Mouse (Mus musculus) left cerebral cortex, adult 9 months (tissue): ENCODE measurements around the gene Mfap2.

Experiments used
- DNase-seq, 2 experiments: peaks; one replicate each; pipeline ENCODE4 v3.0.0; 2022; ENCODE audit warnings: low spot score in 2 of 2

Gene Mfap2

DNA sequence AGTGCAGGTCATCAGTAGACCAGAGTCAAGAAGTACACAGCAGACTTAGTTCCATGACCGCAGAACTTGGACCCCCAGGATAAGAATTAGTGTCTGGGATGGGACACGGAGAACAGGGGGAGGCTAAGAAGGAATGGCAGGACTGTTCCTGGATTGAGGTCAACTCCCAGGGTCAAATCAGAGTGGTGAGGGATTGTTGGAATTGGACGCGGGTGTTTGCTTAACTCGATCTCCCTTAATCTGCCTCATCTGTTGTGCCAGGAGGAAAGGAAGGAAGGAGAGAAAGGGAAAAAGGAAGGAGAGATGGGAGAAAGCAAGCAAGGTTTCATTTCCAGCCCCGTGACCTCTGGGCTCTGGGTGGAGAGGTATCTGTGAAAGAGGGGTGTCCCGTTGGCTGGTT, at the start of gene Mfap2:
Gene Mfap2 (plus strand): TSS at position 301 of the 400 bp plus-strand sequence.
- DNase-seq = no peak

DNA sequence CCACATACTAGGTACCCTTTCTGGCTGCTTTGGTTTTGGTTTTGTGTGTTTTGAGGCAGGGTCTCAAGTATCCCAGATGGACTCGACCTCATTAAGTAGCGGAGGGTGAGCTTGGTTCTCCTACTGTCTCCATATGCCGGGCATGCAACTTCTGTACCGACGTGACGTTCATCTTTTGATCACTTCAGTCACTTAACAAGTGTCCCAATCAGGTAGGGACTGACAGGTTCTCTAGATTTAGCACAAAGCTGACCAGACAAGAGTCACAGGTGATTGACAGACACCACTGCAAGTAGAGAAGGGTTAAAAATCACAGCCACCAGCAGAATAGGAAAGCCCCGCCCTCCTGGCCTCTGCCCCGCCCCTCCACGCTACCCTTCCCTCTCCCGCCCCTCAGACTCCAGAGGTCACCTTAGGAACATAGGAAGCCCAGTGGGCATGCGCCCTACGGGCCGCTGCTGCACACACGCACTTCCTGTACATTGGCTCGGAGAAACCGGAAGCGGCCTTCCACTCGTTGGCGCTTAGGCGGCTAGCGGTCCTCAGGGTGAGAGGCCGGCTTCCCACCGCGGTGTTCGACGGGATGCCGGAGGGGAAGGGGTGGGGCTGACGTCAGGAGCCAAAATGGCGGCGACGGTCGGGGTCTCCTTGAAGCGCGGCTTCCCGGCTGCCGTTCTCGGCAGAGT, 49.3 kb upstream of the Mfap2 start, which contains the start of gene Sdhb:
Gene Sdhb (plus strand): TSS at position 423 of the 686 bp plus-strand sequence.
- peak; percentile 96 to 97 for DNase-seq

DNA sequence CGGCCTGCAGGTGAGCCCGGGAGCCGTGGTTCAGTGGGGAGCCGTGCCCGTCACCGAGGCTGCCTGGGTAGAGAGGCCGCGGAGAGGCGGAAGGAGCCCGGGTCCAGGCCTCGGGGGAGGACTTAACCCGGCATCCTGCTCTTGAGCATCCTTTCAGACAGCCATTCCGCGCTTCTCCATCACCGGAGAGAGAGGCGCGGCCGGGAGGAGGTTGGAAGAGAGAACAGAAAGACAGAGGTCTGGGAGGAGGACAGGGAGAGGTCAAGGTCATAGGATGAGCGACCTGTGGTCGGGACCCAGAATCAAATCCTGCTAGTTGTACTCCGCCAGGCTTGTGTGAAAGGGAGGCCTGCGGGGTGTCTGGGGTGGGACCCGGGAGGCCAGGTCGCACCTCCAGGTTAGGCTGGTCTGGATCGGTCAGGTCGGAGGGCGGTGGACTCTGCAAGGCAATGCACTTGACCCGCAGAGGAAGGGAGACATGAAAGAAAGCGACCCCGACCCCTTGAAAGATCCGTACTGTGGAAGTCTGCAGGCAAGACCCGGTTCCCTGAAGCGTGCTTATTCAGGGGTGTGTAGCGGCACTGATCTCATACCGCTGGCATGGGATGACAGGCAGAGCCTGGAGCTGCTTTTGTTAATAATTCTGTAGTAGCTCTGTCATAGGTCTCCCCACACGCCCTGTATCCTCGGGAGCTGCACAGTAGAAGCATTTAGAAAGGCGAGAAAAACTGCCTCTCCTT, 48.6 kb upstream of the Mfap2 start:
- DNase-seq = no peak

DNA sequence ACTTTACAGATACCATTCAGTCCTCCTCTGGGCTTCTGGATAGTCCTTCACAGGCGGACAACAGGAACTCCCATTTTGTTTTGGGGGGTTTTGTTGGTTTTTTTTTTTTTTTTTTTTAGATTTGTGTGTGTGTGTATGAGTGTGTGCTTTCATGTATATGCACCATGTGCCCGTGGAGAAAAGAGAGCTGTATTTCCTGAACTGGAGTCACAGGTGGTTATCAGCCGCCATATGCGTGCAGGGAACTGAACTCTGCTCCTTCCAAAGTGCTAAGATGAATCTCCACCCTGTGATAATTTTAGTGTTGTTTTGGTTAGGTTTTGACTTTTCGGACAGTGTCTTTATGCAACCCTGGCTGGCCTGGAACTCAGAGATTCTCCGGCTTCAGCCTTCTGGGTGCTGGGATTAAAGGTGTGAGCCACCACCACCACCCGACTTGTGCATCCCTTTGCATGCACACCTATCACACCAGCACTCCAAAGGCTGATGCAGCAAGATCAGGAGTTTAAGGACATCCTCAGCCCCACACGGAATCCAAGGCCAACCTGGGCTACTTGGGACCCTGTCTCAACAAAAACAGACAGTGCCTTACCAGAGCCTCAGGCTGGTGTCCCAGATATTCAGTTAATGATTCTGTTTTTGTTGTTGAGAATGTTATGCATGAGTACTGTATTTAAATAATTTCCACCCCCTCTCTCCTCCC, 47.9 kb upstream of the Mfap2 start:
- DNase-seq = no peak

DNA sequence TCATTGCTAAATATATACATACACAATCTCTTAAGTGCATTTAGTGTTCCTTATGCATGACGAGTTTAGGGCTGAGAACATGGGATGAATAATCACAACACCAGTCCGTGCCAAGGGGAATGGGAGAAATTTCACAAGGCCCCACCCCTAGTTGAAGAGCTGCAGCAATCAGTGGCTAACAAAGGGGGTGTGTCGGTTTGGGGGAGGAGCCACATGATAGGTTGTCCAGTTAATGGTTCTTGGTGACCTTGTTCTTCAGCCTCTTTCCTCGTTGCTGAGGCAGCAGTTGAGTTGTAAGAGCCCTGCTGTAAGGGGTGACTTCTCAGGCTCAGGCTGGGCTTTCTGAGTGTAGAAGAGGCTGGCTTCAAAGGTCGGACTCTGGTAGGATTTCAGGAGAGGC, 47.3 kb upstream of the Mfap2 start:
- no peak for DNase-seq

DNA sequence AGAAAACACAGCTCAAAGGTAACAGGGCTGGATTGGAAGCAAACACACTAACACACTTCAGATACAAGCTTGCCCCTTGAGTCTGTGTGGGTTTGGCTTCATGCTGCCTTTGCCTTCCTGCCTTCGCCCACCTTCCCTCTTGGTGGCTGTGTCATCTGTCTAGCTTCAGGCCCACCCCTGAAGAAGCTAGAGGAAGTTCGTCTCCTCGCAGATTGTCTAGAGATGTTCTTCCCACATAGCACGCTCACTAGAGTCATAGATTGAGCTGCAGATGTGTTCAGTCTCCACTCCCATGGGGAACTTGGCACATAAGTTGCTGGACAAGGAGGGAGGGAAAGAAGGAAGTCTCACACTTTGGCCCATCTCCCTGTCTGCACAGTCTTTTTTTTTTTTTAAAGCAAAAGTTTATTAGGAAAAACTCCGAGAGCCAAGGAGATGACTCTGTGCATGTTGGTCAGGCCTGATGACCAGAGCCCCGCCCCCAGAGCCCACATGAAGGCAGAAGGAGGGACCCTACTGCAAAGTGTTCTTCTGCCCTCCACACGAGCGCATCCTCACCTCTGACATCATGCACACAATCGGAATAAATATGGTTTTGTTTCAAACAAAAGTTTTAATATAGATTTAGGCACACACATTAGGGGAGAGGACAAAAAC, 46.1 kb upstream of the Mfap2 start:
- peak in 1 of 2 experiments; percentile 50 for DNase-seq

DNA sequence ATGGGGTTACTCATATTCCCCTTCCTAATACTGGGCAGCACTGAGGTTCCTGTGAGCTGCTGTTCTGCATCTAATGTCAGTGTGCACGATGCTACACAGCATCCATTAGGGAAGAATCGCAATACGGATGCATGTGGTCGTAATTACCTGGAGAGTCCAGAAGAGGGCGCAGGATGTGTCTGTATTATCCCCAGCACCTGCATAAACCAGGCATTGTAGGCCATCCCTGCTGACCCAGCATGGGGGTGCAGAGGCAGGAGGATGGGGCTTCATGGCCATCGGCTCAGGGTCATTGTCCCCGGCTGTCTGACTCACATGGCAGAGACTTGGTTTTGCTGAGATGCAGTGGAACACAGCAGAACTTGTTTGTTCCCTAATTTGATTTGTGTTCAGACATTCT, 45.6 kb upstream of the Mfap2 start:
- DNase-seq = peak in 1 of 2 experiments; percentile 87

DNA sequence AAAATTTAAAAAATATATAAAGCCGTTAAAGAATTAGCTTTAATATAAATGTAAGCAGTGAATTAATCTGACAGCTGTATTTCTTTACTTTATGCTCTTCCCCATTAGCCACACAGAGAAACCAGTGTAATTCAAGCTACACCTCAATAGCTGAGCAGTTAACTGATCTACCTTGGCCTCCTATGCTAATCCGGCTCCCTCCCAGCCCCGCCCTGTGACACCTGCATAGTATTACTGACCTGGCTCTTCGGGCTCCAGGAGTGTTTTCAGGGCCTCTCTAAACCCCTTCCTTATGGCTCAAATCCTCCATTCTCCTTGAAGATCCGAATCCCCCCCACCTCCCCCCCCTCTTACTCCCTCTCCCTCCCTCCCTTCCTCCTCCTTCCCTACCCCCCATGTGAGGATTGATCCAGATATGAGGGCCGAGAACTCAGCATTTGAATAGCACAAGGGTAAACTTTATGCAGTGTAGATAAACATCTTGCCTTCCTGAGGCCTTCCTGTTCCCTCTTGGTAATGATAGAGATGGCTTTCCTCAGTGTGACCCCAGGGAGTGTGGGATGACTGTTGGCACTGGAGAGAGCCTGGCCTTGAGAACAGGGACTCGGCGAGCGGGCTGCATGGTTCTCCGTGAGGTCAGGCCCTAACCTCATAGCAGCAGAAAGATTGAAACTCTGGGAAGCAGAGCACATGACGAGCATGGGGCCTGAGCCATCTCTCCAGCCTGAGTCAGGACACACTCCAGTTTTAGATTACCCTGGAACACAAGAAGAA, 42.6 kb upstream of the Mfap2 start:
- no peak for DNase-seq

DNA sequence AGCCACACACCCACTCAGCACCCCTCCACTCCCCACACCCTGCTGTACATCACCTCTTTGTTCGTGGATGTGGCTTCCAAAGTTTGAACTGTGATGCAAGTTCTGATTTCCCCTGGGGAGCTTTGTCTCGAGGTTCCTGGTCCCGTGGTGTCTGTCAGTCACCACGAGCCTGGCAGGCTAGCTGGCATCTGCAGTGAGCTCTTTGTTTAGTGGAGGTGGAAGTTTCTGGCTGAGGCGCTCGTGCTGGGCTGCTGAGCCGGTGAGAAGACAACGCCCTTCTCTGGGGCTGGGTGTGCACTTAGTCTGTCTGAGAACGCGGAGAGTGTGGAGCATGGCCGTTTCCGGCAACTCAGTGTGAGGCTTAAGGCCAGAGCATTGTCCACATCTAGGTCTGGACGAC, 38.5 kb upstream of the Mfap2 start:
- DNase-seq = no peak

DNA sequence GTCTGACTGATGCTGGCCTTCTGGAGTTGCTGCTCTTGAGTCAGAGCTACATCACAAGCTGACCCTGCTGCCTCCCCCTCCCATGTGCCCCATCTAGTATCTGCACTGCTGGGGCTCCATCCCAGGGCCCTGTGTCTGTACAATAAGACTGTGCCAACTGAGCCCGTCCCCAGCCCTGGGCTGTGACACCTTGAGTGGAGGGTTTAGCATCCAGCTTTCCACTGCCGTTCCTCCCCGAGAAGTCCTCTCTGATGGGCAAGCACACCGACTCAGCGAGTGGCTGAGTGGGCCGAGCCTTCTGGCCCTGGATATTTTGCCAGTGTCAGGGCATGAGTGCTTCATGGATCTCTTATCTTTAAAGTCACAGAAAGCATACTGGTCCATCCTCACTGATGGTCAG, 35.8 kb upstream of the Mfap2 start:
- no peak for DNase-seq

DNA sequence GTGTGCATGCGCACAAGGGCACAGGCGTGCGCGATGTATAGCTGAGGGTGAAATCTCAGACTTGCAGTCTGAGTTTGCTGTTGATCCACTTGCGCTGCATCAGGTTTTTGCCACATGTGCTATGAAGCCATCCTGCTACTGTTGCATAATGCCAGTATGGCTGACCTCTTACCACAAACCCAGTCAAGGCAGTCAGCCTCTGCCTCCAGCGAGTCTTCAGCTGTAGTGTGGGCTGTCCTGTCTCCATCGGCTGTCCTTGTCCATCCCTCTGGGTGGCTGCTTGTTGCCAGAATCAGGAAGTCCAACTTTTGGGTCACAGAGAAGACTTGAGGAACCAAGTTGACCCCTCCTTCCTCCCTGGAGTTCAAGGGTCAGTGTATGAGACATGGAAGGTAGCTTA, 34.9 kb upstream of the Mfap2 start:
- DNase-seq = no peak

DNA sequence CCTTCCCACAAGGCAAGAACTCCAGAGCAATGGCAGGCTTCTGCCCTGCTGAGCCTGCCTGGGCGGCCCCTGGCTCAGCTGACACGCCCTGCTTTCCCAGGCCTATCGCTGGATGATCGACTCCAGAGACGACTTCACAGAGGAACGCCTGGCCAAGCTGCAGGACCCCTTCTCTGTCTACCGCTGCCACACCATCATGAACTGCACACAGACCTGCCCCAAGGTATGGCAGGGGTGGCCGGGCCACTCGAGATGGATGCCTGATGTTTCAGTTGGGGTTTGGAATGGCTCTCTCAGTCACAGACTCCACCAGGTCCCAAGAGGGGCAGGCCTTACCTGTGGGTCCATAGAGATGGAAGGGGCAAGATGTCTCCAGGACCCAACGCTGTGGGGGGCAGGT, 32.9 kb upstream of the Mfap2 start:
- DNase-seq = no peak

DNA sequence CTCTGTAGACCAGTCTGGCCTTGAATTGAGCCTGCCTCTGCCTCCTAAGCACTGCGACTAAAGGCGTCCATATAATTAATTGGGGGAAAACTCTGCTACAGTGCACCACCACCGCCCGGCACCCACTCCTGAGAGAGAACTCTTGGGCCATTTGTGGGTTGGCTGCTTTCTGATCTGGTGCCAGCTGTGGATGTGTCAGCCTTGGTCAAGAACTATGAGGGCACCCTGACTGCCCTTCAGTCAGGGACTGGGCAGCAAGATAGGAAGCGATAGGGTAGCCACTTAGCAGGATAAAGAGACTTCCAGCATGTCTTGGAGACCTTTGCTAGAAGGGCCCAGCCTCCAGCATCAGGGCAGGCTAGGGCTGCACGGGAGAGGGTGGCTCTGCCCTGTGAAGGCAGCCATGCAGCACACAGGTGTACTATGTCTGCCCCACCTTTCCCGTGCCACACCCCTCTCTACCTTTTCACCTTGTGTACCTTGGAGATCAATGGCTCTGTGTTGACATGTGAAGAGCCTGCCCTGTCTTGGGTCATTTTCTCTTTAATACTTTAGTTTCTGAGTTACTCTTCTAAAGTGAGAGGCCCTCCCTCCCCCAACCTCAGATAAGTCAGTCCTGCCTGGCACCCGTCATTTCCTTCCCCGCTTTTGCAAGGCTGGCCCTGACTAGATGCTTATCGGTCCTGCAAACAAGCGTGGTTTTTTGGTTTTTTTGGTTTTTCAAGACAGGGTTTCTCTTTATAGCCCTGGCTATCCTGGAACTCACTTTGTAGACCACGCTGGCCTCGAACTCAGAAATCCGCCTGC, 32.1 kb upstream of the Mfap2 start:
- DNase-seq = no peak

DNA sequence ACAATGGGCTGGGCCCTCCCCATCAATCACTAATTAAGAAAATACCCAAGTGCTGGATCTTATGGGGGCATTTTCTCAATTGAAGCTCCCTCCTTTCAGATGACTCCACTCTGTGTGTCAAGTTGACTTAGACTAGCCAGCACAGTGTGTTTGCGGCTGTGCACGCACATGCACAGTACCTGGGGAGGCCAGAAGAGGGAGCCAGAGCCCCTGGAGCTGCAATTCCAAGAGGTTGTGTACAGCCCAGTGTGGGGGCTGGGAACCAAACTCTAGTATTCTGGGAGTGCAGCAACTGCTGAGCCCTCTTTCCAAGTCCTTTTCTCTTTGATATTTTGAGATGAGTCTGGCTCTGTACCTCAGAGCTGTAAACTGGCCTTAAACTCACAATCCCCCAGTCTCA, 28.6 kb upstream of the Mfap2 start:
- DNase-seq = no peak

DNA sequence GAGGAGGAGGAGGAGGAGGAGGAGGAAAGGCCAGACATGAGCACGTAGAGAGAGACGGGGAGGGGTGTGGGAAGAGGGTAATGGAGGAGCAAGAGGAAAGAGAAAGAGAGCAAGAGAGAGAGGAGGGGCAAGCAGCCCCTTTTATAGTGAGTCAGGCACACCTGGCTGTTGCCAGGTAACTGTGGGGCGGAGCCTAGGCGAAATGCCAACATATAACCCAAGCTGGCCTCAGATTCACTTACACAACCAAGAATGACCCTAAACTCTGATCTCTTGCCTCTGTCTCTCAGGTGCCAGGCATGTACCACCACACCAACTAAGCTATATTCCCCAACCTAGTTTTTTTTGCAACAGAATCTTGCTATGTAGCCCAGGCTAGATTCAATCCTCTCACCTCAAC, 27.4 kb upstream of the Mfap2 start:
- DNase-seq = no peak

DNA sequence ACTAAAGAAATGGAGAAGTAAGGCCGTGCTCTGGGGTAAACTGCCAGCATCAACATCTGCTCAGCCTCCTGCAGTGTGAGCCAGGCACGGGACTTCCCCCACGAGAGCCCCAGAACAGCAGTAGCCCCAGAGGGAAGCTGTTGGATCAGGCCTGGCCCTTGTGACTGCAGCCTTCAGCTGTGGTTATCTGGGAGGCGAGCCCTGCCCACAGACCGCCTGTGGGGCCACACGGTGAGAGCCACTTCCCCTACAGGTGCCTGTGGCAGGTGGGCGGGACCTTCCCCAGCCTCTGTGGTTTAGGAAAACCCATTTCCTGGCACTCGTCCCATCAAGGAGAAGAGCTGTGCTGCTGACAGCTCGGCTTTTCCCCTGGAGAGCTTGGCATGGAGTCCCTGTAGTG, 26.8 kb upstream of the Mfap2 start:
- DNase-seq = peak in 1 of 2 experiments; percentile 63

DNA sequence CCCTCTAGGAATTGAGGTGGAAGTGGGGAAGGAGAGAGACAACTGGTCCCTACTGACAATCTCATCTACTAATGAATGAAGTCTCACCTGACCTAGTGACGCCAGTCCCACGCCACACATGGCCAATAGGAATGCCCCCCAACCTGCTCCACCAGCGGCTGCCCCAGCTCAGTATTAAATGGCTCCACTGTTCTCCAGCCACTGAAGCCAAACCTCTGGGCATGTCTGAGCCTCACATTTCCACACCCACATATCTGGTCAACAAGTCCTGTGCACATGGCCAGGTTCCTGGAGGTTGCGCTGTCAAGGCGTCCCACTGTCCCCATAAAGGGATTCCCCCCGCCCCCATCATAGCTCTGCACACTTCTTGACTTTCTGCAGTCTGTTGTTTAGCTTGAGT, 25.7 kb upstream of the Mfap2 start:
- no peak for DNase-seq

DNA sequence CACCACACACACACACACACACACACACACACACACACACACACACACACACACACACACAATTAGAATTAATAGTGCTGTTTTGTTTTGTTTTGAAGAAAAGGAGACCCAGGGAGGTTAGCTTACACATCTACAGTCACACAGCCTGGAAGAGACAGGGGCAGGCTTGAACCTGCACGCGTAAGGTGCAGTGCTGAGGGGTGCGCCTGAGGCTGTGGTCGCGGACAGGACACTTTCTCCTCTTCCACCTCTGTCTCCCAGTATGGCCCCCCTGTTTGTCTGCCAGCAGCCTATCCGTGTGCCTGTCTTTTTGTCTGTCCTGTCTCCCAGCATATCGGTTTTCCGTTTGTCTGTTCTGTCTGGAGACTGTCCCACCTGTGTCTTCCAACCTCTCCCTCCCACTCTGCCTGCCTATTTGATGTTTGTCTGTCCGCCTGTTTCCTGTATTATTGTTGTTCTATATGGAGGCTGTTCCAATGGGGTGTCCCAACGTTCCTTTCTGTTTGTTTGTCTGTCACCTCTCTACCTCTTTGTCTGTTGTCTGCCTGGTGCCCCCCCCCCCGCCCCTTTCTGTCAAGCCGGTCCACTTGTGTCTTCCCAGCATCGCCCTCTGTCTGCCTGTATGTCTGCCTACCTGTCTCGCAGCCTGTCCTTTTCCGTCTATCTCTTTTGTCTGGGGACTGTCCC, 24.1 kb upstream of the Mfap2 start:
- no peak for DNase-seq

DNA sequence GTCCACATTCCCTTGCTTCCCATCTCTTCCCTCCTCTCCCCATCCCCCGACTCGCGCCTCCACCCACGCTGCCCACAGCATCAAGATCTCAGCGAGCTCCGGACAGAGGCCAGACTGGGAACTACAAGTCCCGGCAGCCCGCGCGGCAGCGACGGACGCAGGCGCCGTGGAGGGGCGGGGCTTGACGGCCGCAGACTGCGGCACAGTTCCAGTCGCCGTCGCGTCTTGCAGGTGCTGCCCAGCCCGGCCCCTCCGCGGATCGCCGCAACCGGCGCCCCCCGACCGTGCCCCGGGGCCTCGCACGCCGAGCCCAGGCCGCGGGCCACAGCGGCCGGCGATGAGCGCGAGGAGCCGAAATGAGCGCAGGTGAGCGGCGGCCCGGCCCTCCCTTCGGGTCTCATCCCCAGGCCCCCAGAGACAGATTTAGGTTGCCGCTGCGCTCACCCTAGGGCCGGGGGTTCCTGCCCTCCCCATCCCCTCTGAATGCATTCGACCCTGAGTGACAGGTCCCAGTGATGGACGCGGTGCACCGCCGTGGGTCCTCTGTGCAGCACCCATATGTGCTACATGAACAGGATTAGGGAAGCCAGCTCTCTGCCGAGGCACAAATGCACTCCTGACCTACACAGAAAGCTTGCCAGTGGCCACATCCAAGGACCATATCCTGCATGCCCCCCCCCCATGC, 23.4 kb upstream of the Mfap2 start, which contains the start of gene Atp13a2:
Gene Atp13a2 (plus strand): TSS at position 163 of the 685 bp plus-strand sequence.
- DNase-seq = peak; percentile 81 to 92
